Comparison of ENCODE assay signal across 8 mouse cellular contexts in genomic region chr3:31094531-31095178, GRCm38 (mm10). TPM values are rescaled to one million over a fixed set of nuclear protein-coding genes. Genes with fewer than 3 reads are reported as not detected.
DNase-seq lines count a peak whose midpoint lies in the region; ATAC-seq and TF ChIP-seq lines count a peak whose summit lies in the region.

Gene Skil, plus strand, starts transcription at chr3:31095058.

- peak within 1 kb of the TSS; percentile 90 for H3K4me3 ChIP-seq in brown adipose tissue, adult 24 weeks (ENCODE audit: insufficient read depth, low read depth, low read length)
- H3K4me3 ChIP-seq in heart, embryonic 14.5 days (ENCODE audit: control insufficient read depth in 1 of 2, insufficient read depth in 1 of 2, low read depth in 1 of 2, low read length in 2 of 2): peak within 1 kb of the TSS; percentile 93 to 95
- H3K4me3 ChIP-seq in liver, embryonic 14.5 days (ENCODE audit: insufficient read depth in 1 of 2, low read depth in 2 of 2, low read length in 2 of 2): peak within 1 kb of the TSS; percentile 79 to 82
- peak within 1 kb of the TSS; percentile 96 for H3K4me3 ChIP-seq in neural tube, embryonic 11.5 days (ENCODE audit: low read depth, low read length)
- peak within 1 kb of the TSS; percentile 97 for H3K4me3 ChIP-seq in stomach, postnatal 0 days (ENCODE audit: low read depth, low read length)

- 0 out of 2 replicates have a peak, but pooled peaks have one; percentile 2 for TF ChIP-seq CTCF in liver, embryonic 14.5 days (IDR thresholded peaks at IDR 0.05; ENCODE audit: low read depth)
- TF ChIP-seq CTCF in stomach, postnatal 0 days (IDR thresholded peaks at IDR 0.05; ENCODE audit: low read depth): no peak

- H3K4me2 ChIP-seq in heart, embryonic 14.5 days (ENCODE audit: low read length): peak within 1 kb of the TSS; percentile 73
- peak within 1 kb of the TSS; percentile 75 for H3K4me2 ChIP-seq in liver, embryonic 14.5 days (ENCODE audit: low read depth)
- H3K4me2 ChIP-seq in neural tube, embryonic 11.5 days (ENCODE audit: low read depth): peak within 1 kb of the TSS; percentile 67
- H3K4me2 ChIP-seq in stomach, postnatal 0 days (replicated peaks; ENCODE audit: low read depth): peak within 1 kb of the TSS; percentile 86

- under 1% methylated on average over 69 of the region's 109 CpGs for WGBS in heart, embryonic 14.5 days
- 0% methylated on average over 79 of the region's 109 CpGs for WGBS in liver, embryonic 14.5 days (ENCODE audit: insufficient replicate concordance)
- WGBS in neural tube, embryonic 11.5 days: under 1% methylated on average over 38 of the region's 109 CpGs
- WGBS in stomach, postnatal 0 days: under 1% methylated on average over 57 of the region's 109 CpGs

- DNase-seq in CD4-positive, CD25-positive, alpha-beta regulatory T cell, adult 2 months (ENCODE audit: low read depth, low spot score): peak; percentile 99
- DNase-seq in fibroblast of lung, adult 2 months (ENCODE audit: low read depth): peak; percentile 71
- peak; percentile 97 to 99 for DNase-seq in kidney, postnatal 25 days
- peak; percentile 82 to 85 (median 85) for DNase-seq in liver, embryonic 14.5 days (ENCODE audit: low read depth in 3 of 3, low spot score in 3 of 3)
- DNase-seq in neural tube, embryonic 11.5 days (ENCODE audit: low spot score): peak; percentile 97
- DNase-seq in stomach, postnatal 0 days (ENCODE audit: low spot score): peak; percentile 98

- H3K27me3 ChIP-seq in heart, embryonic 14.5 days (ENCODE audit: control insufficient read depth, insufficient read depth, low read length): no peaks in the 10 kb centered on the region
- no peaks in the 10 kb centered on the region for H3K27me3 ChIP-seq in liver, embryonic 14.5 days (ENCODE audit: control insufficient read depth, insufficient read depth, low read length)
- H3K27me3 ChIP-seq in neural tube, embryonic 11.5 days (ENCODE audit: control insufficient read depth, insufficient read depth, low read length): no peaks in the 10 kb centered on the region
- H3K27me3 ChIP-seq in stomach, postnatal 0 days (ENCODE audit: control insufficient read depth, insufficient read depth, low read length): no peaks in the 10 kb centered on the region

- H3K36me3 ChIP-seq in heart, embryonic 14.5 days (ENCODE audit: control insufficient read depth, insufficient read depth, low read length): peaks cover 16% of the 10 kb centered on the region
- no peaks in the 10 kb centered on the region for H3K36me3 ChIP-seq in liver, embryonic 14.5 days (replicated peaks; ENCODE audit: control insufficient read depth, insufficient read depth, low read depth)
- H3K36me3 ChIP-seq in neural tube, embryonic 11.5 days (ENCODE audit: control insufficient read depth, insufficient read depth, low read length): no peaks in the 10 kb centered on the region
- H3K36me3 ChIP-seq in stomach, postnatal 0 days (ENCODE audit: control insufficient read depth, insufficient read depth, low read length): no peaks in the 10 kb centered on the region

- H3K27ac ChIP-seq in brown adipose tissue, adult 24 weeks (replicated peaks; ENCODE audit: low read depth, low read length): peak within 1 kb of the TSS; percentile 99
- H3K27ac ChIP-seq in heart, embryonic 14.5 days (replicated peaks in 1 of 2; ENCODE audit: control insufficient read depth in 1 of 2, insufficient read depth in 1 of 2, low read depth in 2 of 2, low read length in 2 of 2): peak within 1 kb of the TSS; percentile 99 to 100
- peak within 1 kb of the TSS; percentile 87 for H3K27ac ChIP-seq in liver, embryonic 14.5 days
- H3K27ac ChIP-seq in neural tube, embryonic 11.5 days (ENCODE audit: low read depth, low read length): peak within 1 kb of the TSS; percentile 99
- H3K27ac ChIP-seq in stomach, postnatal 0 days (replicated peaks): peak within 1 kb of the TSS; percentile 99

- peak; percentile 95 for ATAC-seq in heart, embryonic 14.5 days (ENCODE audit: insufficient number of reproducible peaks, insufficient read depth, low FRiP score, low read depth)
- peak; percentile 92 for ATAC-seq in liver, embryonic 14.5 days (ENCODE audit: insufficient read depth)
- ATAC-seq in neural tube, embryonic 11.5 days (ENCODE audit: insufficient read depth, low FRiP score, low TSS enrichment): peak; percentile 91
- peak; percentile 97 for ATAC-seq in stomach, postnatal 0 days (ENCODE audit: low FRiP score, low TSS enrichment)

- no peaks in the 10 kb centered on the region for H3K9me3 ChIP-seq in heart, embryonic 14.5 days (ENCODE audit: control insufficient read depth, low read length)
- H3K9me3 ChIP-seq in liver, embryonic 14.5 days (ENCODE audit: control insufficient read depth, low read length): no peaks in the 10 kb centered on the region
- no peaks in the 10 kb centered on the region for H3K9me3 ChIP-seq in neural tube, embryonic 11.5 days (ENCODE audit: control insufficient read depth, low read length)
- no peaks in the 10 kb centered on the region for H3K9me3 ChIP-seq in stomach, postnatal 0 days (ENCODE audit: control insufficient read depth, low read length)

- no peak for TF ChIP-seq EP300 in liver, embryonic 14.5 days (IDR thresholded peaks at IDR 0.05; ENCODE audit: low read depth)
- no peak for TF ChIP-seq EP300 in stomach, postnatal 0 days (optimal IDR thresholded peaks at IDR 0.05)

- peak within 1 kb of the TSS; percentile 95 for H3K9ac ChIP-seq in heart, embryonic 14.5 days (ENCODE audit: low read length)
- H3K9ac ChIP-seq in liver, embryonic 14.5 days (replicated peaks): peak within 1 kb of the TSS; percentile 84
- peak within 1 kb of the TSS; percentile 93 for H3K9ac ChIP-seq in neural tube, embryonic 11.5 days (ENCODE audit: low read length)
- peak within 1 kb of the TSS; percentile 95 for H3K9ac ChIP-seq in stomach, postnatal 0 days (ENCODE audit: low read length)

- H3K4me1 ChIP-seq in brown adipose tissue, adult 24 weeks (ENCODE audit: control insufficient read depth, insufficient read depth, insufficient read length, low read length): peaks cover 16% of the 10 kb centered on the region
- peaks cover 6 to 23% of the 10 kb centered on the region in 2 experiments for H3K4me1 ChIP-seq in heart, embryonic 14.5 days (ENCODE audit: control insufficient read depth in 2 of 2, insufficient read depth in 2 of 2, low read length in 2 of 2)
- peaks cover 19 to 24% of the 10 kb centered on the region in 2 experiments for H3K4me1 ChIP-seq in liver, embryonic 14.5 days (replicated peaks; ENCODE audit: control insufficient read depth in 2 of 2, insufficient read depth in 2 of 2, low read length in 1 of 2)
- peaks cover 24% of the 10 kb centered on the region for H3K4me1 ChIP-seq in neural tube, embryonic 11.5 days (ENCODE audit: control insufficient read depth, insufficient read depth, low read length)
- H3K4me1 ChIP-seq in stomach, postnatal 0 days (replicated peaks; ENCODE audit: control insufficient read depth, insufficient read depth): peaks cover 10% of the 10 kb centered on the region; the same call in 1 of the 2 replicates

RNA-seq across cellular contexts. Expression of gene Skil, which starts in this region (rescaled TPM):
- polyA plus RNA-seq in brown adipose tissue, adult 24 weeks (2012; ENCODE audit: insufficient read depth, insufficient read length, missing spikeins): 18.4 and 21.4 TPM in 2 replicates
- polyA plus RNA-seq in heart, embryonic 14.5 days (2014; fragmentation: Nextera tagmentation; extraction: Ambion mirVana): 16.7 and 19.0 TPM in 2 replicates
- 1.6 and 2.7 TPM in 2 replicates for polyA plus RNA-seq in liver, embryonic 14.5 days (2012; rRNA removed)
- polyA plus RNA-seq in liver, embryonic 14.5 days (2014; fragmentation: Nextera tagmentation; extraction: Ambion mirVana): 4.2 and 4.3 TPM in 2 replicates
- polyA plus RNA-seq in neural tube, embryonic 11.5 days (2014; fragmentation: Nextera tagmentation; extraction: Ambion mirVana): 57.4 and 60.1 TPM in 2 replicates
- 16.4 and 20.8 TPM in 2 replicates for polyA plus RNA-seq in stomach, postnatal 0 days (2015; fragmentation: Nextera tagmentation; extraction: Ambion mirVana)

Comparison
In these comparisons a context has a peak if more than half of its experiments do, and no peak if none do; other contexts are left out.
1. Peak in every context shown above with its lines: DNase-seq, ATAC-seq, H3K4me3 ChIP-seq and H3K27ac ChIP-seq.